Mouse (Mus musculus) hindbrain, embryonic 15.5 days (tissue): ENCODE results near the gene Kmt2e. TPM values are rescaled to one million over a fixed set of nuclear protein-coding genes. Genes with fewer than 3 reads are reported as not detected.

Source experiments
- ATAC-seq: fragments of 200-750 bp; cut with Nextera tagmentation; 2 replicates; pipeline ENCODE4 v1.8.0; 2017; ENCODE audit warnings: low read depth, moderate number of reproducible peaks, moderate TSS enrichment; ENCODE audit not compliant: low FRiP score
- H3K27ac ChIP-seq: fragments of 300-500 bp; sonication (generic); replicated peaks from 2 replicates; pipeline ENCODE4 v1.5.1; 2015; ENCODE audit warnings: mild to moderate bottlenecking, inconsistent platforms
- H3K27me3 ChIP-seq: fragments of 300-500 bp; sonication (generic); 2 replicates; pipeline ENCODE4 v1.6.1; 2015; ENCODE audit warnings: control low read depth, inconsistent platforms
- H3K36me3 ChIP-seq: fragments of 300-500 bp; sonication (generic); 2 replicates; pipeline ENCODE4 v1.6.1; 2015; ENCODE audit warnings: control low read depth, inconsistent platforms
- H3K4me1 ChIP-seq: fragments of 300-500 bp; sonication (generic); replicated peaks from 2 replicates; pipeline ENCODE4 v1.6.1; 2015; ENCODE audit warnings: control low read depth, inconsistent platforms
- H3K4me2 ChIP-seq: fragments of 300-500 bp; sonication (generic); 2 replicates; pipeline ENCODE4 v1.6.1; 2015; ENCODE audit warnings: moderate library complexity, mild to moderate bottlenecking, inconsistent platforms
- H3K4me3 ChIP-seq: fragments of 300-500 bp; sonication (generic); 2 replicates; pipeline ENCODE4 v1.5.1; 2015; ENCODE audit warnings: mild to moderate bottlenecking, inconsistent platforms
- H3K9ac ChIP-seq: fragments of 300-500 bp; sonication (generic); 2 replicates; pipeline ENCODE4 v1.6.1; 2015; ENCODE audit warnings: inconsistent platforms
- H3K9me3 ChIP-seq: fragments of 300-500 bp; sonication (generic); 2 replicates; pipeline ENCODE4 v1.6.1; 2016; ENCODE audit warnings: control low read depth, inconsistent platforms
- WGBS: fragments of 180-500 bp; shearing (Covaris S2); methylation state at CpG from one replicate; pipeline ENCODE4 v1.1.7; 2015; 5-methylcytosine and 5-hydroxymethylcytosine counted together
- polyA plus RNA-seq: library from polyadenylated mRNA; unstranded; fragments of >200 nt; fragmentation: Nextera tagmentation; extraction: Ambion mirVana; gene quantifications from 2 replicates; pipeline ENCODE4 v1.2.1, GENCODE M21; 2015

Gene Kmt2e
- polyA plus RNA-seq, 1 experiment from 2014 or later: 146 TPM

- Histone ChIP-seq H3K9me3 (no peaks in the 10 kb centered on the region), H3K9ac (no peak overlapping the region), H3K4me3 (no peak overlapping the region), H3K27me3 (no peaks in the 10 kb centered on the region), H3K4me2 (no peak overlapping the region), H3K4me1 (0 out of 2 replicates have a peak, but pooled peaks cover 3% of the 10 kb centered on the region), H3K27ac (no peak overlapping the region), H3K36me3 (peaks cover 38% of the 10 kb centered on the region)
- no peak for ATAC-seq
- 94% methylated on average over 13 of the region's 13 CpGs for WGBS
Observed at GRCm38 (mm10) chr5:23513468-23513867, 79.2 kb downstream of the Kmt2e start.

- H3K4me1 ChIP-seq: 0 out of 2 replicates have a peak, but pooled peaks cover 10% of the 10 kb centered on the region
- H3K4me3 ChIP-seq: no peak overlapping the region
- H3K27me3 ChIP-seq: no peaks in the 10 kb centered on the region
- 95% methylated on average over 10 of the region's 10 CpGs for WGBS
- no peaks in the 10 kb centered on the region for H3K9me3 ChIP-seq
- no peak overlapping the region for H3K9ac ChIP-seq
- peaks cover 29% of the 10 kb centered on the region for H3K36me3 ChIP-seq
- H3K4me2 ChIP-seq: no peak overlapping the region
- H3K27ac ChIP-seq: no peak overlapping the region
- no peak for ATAC-seq
Observed at GRCm38 (mm10) chr5:23515038-23515437, 80.8 kb downstream of the Kmt2e start.

DNA sequence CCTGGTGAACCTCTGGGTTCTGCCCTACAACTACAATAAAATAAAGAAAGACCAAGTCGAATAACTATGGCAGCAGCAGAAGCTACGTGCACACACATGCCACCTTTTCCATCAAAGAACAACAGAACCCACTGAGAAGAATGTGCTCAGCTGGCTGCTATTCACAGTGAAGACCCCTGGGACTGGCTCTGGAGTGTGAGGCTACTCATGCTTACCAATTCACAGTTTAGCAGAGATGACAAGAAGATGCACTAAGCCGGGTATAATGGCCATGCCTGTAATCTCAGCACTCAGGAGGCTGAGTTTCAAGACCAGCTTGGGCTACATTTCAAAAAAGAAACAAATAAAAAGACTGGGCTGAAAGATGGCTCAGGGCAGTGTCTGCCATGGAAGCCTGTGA, 82.7 kb downstream of the Kmt2e start:
- Histone ChIP-seq H3K9me3 (no peaks in the 10 kb centered on the region), H3K27ac (0 out of 2 replicates have a peak overlapping the region, but pooled peaks have one; percentile 0), H3K4me1 (0 out of 2 replicates have a peak, but pooled peaks cover 10% of the 10 kb centered on the region), H3K9ac (no peak overlapping the region), H3K4me2 (no peak overlapping the region), H3K27me3 (no peaks in the 10 kb centered on the region), H3K4me3 (no peak overlapping the region), H3K36me3 (peaks cover 29% of the 10 kb centered on the region)
- WGBS: 27% methylated on average over 3 of the region's 3 CpGs
- peak; percentile 46; the same call in 1 of the 2 replicates for ATAC-seq

- H3K9me3 ChIP-seq: no peaks in the 10 kb centered on the region
- H3K4me1 ChIP-seq: 0 out of 2 replicates have a peak, but pooled peaks cover 10% of the 10 kb centered on the region
- H3K9ac ChIP-seq: no peak overlapping the region
- H3K4me2 ChIP-seq: no peak overlapping the region
- no peaks in the 10 kb centered on the region for H3K27me3 ChIP-seq
- H3K27ac ChIP-seq: 0 out of 2 replicates have a peak overlapping the region, but pooled peaks have one; percentile 14
- no peak for ATAC-seq
- 54% methylated on average over 4 of the region's 4 CpGs for WGBS
- H3K4me3 ChIP-seq: no peak overlapping the region
- peaks cover 24% of the 10 kb centered on the region for H3K36me3 ChIP-seq
Observed at GRCm38 (mm10) chr5:23517839-23518238, 83.6 kb downstream of the Kmt2e start.

DNA sequence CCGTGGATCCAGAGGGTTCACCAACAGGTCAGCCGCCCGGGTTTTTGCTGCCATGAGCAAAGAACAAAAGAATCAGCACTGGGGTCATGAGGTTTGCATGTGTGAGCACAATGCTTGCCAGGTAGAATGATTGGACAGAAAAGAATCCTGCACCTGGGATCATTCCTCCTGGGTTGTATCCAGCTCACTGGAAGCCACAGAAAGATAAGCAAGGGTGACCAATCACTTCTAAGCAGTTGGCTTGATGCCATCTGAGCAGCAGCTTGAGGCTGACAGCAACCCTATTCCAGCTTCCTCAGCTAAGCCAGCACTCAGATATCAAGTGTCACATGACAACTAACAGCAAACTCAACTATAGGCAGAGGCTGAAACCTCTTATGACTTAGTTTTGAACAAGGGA, 84.4 kb downstream of the Kmt2e start:
- 56% methylated on average over 3 of the region's 3 CpGs for WGBS
- Histone ChIP-seq H3K36me3 (peaks cover 16% of the 10 kb centered on the region), H3K4me1 (0 out of 2 replicates have a peak, but pooled peaks cover 10% of the 10 kb centered on the region), H3K4me2 (no peak overlapping the region), H3K27ac (no peak overlapping the region), H3K4me3 (no peak overlapping the region), H3K9me3 (no peaks in the 10 kb centered on the region), H3K9ac (no peak overlapping the region), H3K27me3 (no peaks in the 10 kb centered on the region)
- ATAC-seq: 0 out of 2 replicates have a peak, but pooled peaks have one; percentile 36

DNA sequence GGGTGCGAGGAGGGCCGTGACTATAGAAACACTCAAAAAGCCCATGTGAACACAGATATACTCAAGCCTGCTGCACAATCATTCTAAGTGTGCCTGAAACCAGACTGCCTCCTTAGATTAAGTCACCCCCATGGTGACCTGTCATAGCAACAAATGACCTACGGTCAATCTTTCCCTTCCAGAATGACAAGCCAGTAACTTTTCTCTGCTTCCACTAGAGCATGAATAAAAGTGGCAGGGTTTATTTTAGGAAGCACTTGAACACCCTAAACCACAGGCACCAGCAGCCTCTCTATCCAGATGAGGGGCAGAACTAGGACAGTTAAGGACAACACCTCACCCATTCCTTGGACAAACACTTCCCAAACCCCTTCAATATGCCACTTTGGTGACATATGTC, 85.4 kb downstream of the Kmt2e start:
- no peak overlapping the region for H3K27ac ChIP-seq
- 84% methylated on average over 3 of the region's 3 CpGs for WGBS
- H3K9ac ChIP-seq: no peak overlapping the region
- H3K4me2 ChIP-seq: no peak overlapping the region
- H3K9me3 ChIP-seq: no peaks in the 10 kb centered on the region
- 0 out of 2 replicates have a peak, but pooled peaks cover 10% of the 10 kb centered on the region for H3K4me1 ChIP-seq
- ATAC-seq: no peak
- H3K4me3 ChIP-seq: no peak overlapping the region
- H3K27me3 ChIP-seq: no peaks in the 10 kb centered on the region
- H3K36me3 ChIP-seq: peaks cover 13% of the 10 kb centered on the region

- H3K9ac ChIP-seq: no peak overlapping the region
- H3K4me2 ChIP-seq: no peak overlapping the region
- ATAC-seq: no peak
- H3K36me3 ChIP-seq: peaks cover 19% of the 10 kb centered on the region
- 96% methylated on average over 1 of the region's 1 CpGs for WGBS
- H3K9me3 ChIP-seq: no peaks in the 10 kb centered on the region
- no peaks in the 10 kb centered on the region for H3K27me3 ChIP-seq
- H3K27ac ChIP-seq: no peak overlapping the region
- H3K4me1 ChIP-seq: 0 out of 2 replicates have a peak, but pooled peaks cover 10% of the 10 kb centered on the region
- H3K4me3 ChIP-seq: no peak overlapping the region
Observed at GRCm38 (mm10) chr5:23521645-23522044, 87.4 kb downstream of the Kmt2e start.

- no peaks in the 10 kb centered on the region for H3K9me3 ChIP-seq
- no peak overlapping the region for H3K4me2 ChIP-seq
- no peak overlapping the region for H3K9ac ChIP-seq
- no peak overlapping the region for H3K27ac ChIP-seq
- 89% methylated on average over 3 of the region's 3 CpGs for WGBS
- H3K4me3 ChIP-seq: no peak overlapping the region
- H3K4me1 ChIP-seq: 0 out of 2 replicates have a peak, but pooled peaks cover 2% of the 10 kb centered on the region
- H3K36me3 ChIP-seq: peaks cover 23% of the 10 kb centered on the region
- no peaks in the 10 kb centered on the region for H3K27me3 ChIP-seq
- ATAC-seq: no peak
Observed at GRCm38 (mm10) chr5:23523936-23524335, 89.7 kb downstream of the Kmt2e start.

DNA sequence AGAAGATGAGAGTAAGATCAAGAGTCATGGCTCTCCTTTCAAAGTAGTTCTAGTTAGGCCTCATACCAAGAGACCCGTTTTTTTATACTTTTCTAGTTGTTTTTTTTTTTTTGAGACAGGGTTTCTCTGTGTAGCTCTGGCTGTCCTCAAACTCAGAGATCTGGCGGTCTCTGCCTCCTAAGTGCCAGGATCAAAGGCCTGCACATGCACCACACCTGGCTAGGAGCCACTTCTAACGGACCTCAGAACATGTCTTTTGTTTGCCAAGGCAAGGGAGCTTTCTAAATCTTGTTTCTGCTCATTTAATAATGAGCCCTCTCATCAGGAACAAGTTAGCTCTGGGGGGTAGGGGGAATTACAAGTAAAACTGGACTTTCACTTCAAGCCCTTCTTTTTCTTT, 90.4 kb downstream of the Kmt2e start:
- Histone ChIP-seq H3K27me3 (no peaks in the 10 kb centered on the region), H3K4me2 (no peak overlapping the region), H3K4me3 (no peak overlapping the region), H3K4me1 (no peaks in the 10 kb centered on the region), H3K27ac (no peak overlapping the region), H3K36me3 (peaks cover 23% of the 10 kb centered on the region), H3K9me3 (no peaks in the 10 kb centered on the region), H3K9ac (no peak overlapping the region)
- no peak for ATAC-seq
- WGBS: 79% methylated on average over 3 of the region's 3 CpGs

DNA sequence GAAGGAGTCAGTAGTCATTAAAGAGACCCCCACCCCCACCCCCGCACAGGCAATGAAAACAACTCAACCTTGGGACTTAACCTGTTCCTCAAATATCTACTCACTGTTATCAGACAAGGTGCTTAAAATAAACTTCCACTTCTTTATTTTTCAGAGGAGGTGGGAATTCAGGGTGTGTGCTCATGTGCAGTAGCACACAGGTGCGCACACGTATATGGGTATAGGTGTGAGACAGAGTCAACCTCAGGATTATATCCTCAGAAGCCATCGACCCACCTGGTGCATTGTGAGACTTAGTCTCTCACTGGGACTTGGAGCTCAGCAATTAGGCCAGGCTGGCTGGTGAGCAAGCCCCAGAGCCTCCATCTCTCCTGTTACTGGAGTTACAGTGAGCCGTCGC, 96.9 kb downstream of the Kmt2e start:
- no peak overlapping the region for H3K4me3 ChIP-seq

DNA sequence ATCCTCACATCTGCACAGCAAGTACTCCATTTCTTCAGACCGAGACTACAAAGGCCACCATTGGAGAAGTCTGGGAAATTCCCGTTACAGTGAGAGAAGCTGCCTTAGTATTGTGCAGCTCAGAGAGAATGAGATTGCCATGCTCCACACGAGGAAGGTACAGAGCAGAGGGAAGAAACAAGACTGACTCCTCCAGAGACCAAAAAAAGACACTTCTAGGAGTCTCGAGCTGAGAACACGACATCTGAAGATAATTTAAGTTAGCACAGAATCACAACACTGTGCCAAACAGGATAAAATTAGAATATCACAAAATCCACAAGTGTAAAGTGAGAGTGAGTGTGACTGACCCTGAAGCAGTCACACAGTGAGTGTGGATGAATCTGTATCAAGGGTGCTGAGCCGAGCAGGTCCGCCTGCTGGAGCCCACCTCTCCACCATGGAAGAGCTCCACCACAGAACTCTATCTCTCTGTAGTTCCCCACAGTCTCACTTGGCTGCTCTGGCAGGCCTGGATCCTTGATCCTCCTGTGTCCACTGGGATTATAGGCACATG, 97.4 kb downstream of the Kmt2e start:
- H3K4me2 ChIP-seq: no peak overlapping the region
- no peaks in the 10 kb centered on the region for H3K9me3 ChIP-seq
- H3K4me1 ChIP-seq: no peaks in the 10 kb centered on the region
- no peak overlapping the region for H3K27ac ChIP-seq
- H3K9ac ChIP-seq: no peak overlapping the region
- no peak for ATAC-seq
- no peak overlapping the region for H3K4me3 ChIP-seq
- peaks cover 11% of the 10 kb centered on the region for H3K36me3 ChIP-seq
- H3K27me3 ChIP-seq: no peaks in the 10 kb centered on the region
- 87% methylated on average over 7 of the region's 7 CpGs for WGBS

More for the DNA sequence above, 96.9 kb downstream of the Kmt2e start:
- WGBS: 97% methylated on average over 6 of the region's 6 CpGs
- Histone ChIP-seq H3K9me3 (no peaks in the 10 kb centered on the region), H3K27ac (no peak overlapping the region), H3K36me3 (peaks cover 16% of the 10 kb centered on the region), H3K4me1 (no peaks in the 10 kb centered on the region), H3K9ac (no peak overlapping the region), H3K4me2 (no peak overlapping the region), H3K27me3 (no peaks in the 10 kb centered on the region)
- ATAC-seq: no peak

DNA sequence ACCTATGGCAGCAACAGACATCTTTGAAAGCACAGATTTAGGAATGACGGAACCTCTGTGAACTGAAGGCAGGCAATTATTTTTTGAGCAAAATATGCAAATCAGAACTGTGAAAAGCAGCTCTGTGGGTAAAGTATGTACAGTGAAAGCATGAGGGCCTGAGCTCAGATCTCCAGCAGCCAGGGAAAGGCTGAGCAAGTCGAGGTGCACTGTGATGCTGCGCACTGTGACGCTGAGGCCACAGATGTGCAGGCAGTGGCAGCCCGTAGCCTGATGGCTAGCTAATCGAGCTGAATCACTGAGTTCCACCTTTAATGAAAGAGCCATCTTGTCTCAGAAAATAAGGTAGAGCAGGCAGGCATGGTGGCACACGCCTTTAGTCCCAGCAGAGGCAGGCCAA, 101.5 kb downstream of the Kmt2e start:
- H3K9me3 ChIP-seq: no peaks in the 10 kb centered on the region
- no peak overlapping the region for H3K27ac ChIP-seq
- H3K4me3 ChIP-seq: no peak overlapping the region
- no peak for ATAC-seq
- H3K27me3 ChIP-seq: no peaks in the 10 kb centered on the region
- peaks cover 18% of the 10 kb centered on the region for H3K36me3 ChIP-seq
- WGBS: 75% methylated on average over 7 of the region's 7 CpGs
- H3K9ac ChIP-seq: no peak overlapping the region
- no peaks in the 10 kb centered on the region for H3K4me1 ChIP-seq
- H3K4me2 ChIP-seq: no peak overlapping the region

GRCm38 (mm10) chr5:23551687-23552086, 117.4 kb downstream of the Kmt2e start:
- no peak for ATAC-seq
- no peaks in the 10 kb centered on the region for H3K27me3 ChIP-seq
- no peaks in the 10 kb centered on the region for H3K9me3 ChIP-seq
- H3K9ac ChIP-seq: no peak overlapping the region
- 86% methylated on average over 5 of the region's 5 CpGs for WGBS
- no peak overlapping the region for H3K4me3 ChIP-seq
- no peaks in the 10 kb centered on the region for H3K4me1 ChIP-seq
- H3K27ac ChIP-seq: no peak overlapping the region
- no peak overlapping the region for H3K4me2 ChIP-seq
- no peaks in the 10 kb centered on the region for H3K36me3 ChIP-seq
